Mouse (Mus musculus): Measurements from ENCODE around the gene Arl13b.

DNA sequence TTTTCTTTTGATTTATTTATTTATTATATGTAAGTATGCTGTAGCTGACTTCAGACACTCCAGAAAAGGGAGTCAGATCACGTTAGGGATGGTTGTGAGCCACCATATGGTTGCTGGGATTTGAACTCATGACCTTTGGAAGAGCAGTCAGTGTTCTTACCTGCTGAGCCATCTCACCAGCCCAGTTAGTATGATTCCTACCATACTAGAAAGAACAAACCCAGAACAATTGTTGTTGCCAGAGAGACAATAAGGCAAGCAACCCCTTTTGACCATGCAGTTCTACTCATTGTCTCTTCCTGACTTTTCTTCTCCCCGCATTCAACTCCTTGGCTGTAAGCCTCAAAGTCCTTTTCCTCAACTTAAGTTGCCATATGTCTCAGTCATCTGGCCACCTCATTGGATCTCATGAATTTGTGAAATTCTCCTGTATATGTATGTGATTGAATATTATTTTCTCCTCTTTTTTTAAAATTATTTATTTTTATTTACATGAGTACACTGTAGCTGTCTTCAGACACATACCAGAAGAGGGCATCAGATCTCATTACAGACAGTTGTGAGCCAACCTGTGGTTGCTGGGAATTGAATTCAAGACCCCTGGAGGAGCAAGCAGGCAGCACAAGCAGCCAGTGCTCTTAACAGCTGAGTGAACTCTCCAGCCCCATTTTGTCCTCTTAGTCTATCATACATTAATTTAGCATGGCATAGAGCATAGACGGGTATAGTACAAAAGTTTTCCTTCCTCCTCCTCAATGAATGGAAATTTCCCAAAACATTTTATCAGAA, 5.8 kb upstream of the Arl13b start:
- TF ChIP-seq CTCF (IDR thresholded peaks at IDR 0.05; ENCODE audit: low read depth, low read length), result no peak
- no peak for TF ChIP-seq GATA2 (IDR thresholded peaks at IDR 0.05; ENCODE audit: borderline replicate concordance, low read depth, low read length)
- no peak for TF ChIP-seq TAL1 (conservative IDR thresholded peaks at IDR 0.05; ENCODE audit: low read depth, low read length)
- no peak for TF ChIP-seq POLR2AphosphoS5 (IDR thresholded peaks at IDR 0.05; ENCODE audit: insufficient replicate concordance, low read depth, low read length)
